Mouse (Mus musculus): Measurements from ENCODE around the gene Nutf2-ps1.

Nutf2-ps1 gene

DNA sequence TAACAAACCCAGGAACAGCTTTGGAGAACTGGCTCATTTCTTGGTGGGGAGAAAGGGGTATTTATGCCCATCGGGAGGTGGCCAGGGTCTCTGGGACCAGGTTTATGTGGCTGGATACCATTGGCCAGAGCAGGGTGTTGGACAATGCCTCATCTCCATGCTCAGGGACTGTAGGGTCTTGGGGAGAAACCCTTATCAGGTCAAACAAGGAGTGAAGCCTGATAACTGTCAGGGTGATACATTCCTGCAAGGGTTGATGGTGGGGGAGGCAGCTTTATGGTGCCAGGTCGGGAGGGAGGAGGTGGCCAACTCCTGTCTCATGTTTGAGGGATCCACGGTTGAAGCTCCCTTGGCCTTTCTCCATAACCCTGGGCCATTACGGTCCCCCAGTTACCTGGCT lies 17.8 kb downstream of the Nutf2-ps1 start:
- no peak for DNase-seq (ENCODE audit: low spot score)

DNA sequence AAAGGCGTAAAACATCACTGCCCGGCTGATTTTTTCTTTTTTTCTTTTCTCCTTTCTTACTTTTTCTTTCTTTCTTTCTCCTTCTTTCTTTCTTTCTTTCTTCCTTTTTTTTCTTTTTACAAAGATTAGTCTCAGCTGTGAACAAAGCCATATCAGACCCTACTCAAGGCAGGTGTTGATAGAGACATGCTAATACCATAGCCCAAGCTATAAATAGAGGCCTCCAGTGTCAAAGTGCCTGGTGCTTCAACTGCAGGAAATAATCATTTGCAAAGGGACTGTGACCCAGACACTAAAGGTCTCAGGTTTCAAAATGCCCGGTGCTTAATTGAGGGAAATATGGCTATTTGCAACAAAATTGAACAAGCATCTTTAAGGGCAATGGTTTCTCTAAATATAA lies 20.3 kb downstream of the Nutf2-ps1 start:
- no peak for DNase-seq (ENCODE audit: low spot score)

- no peak for DNase-seq (ENCODE audit: low spot score)
These were observed 21.0 kb downstream of the Nutf2-ps1 start for GRCm38 (mm10) chr19:53567864-53568263.

- DNase-seq (ENCODE audit: low spot score), result no peak
These were observed 23.1 kb downstream of the Nutf2-ps1 start for GRCm38 (mm10) chr19:53565565-53566277.

DNA sequence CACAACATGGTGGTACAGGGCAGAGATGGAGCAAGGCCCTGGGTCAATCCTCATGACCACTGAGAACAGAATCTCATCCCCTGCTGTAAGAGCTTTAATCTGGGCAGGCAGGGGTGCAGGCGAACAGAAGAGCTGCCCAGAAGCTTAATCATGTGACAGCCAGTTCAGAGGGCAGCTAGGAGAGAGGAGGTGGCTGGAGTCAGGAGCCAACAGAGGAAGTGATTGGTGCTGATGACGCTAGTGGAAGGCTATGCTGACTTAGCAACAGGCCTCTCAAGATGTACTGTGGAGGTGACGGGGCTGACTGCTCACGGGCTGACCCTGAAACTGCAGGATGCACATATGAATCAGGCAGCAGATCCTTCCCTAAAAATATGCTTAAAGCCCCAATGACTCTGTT lies 24.7 kb downstream of the Nutf2-ps1 start:
- DNase-seq (ENCODE audit: low spot score), result no peak

GRCm38 (mm10) chr19:53560436-53560835 lies 28.4 kb downstream of the Nutf2-ps1 start:
- DNase-seq (ENCODE audit: low spot score), result no peak

DNA sequence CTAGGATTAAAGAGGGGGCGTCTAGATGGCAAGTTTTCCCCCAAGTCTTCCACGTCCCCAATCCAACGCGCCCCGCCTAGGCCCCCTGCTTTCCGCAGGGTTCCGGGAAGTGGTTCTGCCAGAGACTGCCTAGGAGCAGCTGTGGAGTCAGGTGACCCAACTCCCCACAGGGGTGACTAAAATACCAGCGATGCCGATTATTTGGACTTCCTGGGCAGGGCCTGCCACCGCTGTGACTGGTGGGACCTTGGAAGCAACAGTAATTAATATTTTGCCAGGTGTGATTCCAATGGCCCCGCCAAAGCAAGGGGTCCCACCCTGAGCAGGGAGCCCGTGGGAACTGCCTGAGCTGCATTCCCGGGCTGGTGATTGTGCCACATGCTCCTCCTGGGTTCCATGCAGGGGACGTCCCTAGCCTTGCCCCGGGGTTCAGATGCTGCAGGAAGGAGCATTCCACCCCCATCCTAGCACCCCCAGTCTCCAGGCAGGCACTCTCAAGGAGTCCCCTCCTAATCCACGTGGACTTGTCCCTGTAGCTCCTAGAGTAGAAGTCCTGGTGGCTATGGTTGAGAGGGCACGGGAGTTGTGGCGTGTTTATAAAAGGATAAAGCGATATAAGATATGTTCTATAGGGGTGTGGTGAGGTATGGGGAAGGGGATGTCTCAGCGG lies 31.5 kb downstream of the Nutf2-ps1 start:
- DNase-seq (ENCODE audit: low spot score), result peak; percentile 17

DNA sequence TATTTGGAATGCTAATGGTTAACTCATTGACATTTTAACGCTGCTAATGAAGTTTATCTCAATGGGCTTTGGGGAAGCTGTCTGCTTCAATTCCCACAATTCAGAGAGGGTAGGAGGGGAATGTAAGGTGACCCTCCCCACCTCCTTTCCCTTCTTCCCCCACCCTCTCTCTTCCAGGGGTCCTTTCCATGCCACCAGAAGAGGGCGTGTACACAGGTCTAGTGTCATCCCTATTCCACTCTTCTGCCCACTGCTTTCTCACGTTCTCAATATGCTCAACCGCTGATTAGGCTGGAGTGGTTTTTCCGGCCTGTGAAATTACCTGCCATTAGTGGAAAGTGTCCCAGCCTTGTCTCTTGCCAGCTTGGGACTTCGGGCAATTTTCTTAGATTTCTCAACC lies 32.0 kb downstream of the Nutf2-ps1 start:
- no peak for DNase-seq (ENCODE audit: low spot score)

DNA sequence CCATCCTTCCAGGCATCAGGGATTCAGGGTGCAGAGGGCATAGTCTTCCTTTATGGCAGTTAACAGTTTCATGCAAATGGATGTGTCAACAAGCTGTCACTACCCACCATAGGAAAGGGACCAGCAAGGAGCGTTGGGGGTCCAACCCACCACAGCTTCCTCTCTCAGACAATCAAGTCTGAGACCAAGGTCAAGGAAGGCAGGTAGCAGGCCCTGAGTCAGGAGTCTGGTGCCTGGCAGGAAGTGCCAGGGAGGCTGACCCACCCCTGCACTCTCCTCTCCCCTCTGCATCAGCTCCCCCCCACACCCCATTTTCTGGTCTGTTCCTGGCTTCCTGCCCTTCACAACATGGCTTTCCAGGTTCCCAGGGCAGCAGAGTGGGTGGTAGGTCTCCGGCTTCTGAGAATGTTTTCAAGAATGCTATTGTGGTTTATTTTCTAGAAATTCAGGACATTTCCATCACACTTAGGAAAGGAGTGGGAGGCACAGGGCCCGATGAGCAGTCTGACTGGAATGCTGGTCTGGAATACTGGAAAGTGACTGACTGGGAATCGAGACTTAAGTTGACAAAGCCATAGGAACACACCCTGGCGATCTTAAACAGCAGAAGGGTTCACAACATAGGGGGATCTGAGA lies 33.8 kb downstream of the Nutf2-ps1 start:
- DNase-seq (ENCODE audit: low spot score), result no peak

DNA sequence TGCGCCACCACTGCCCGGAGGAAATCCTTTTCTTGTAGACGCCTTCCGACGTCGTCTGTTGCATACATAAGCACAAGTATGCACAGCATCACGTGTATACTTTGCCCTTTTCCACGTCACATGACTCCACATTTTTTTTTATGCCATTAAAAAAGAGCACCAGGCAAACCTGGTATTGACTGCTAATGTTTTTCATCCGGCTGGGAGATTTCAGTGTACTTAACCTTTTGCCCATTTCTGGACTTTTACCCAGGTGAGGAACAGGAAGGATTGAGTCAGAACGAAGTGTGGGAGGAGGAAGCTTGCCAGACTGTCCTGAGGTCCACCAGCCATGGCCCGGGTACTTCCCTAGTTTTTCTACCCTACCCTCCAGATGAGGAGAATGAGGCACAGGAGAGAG lies 34.5 kb downstream of the Nutf2-ps1 start:
- no peak for DNase-seq (ENCODE audit: low spot score)

GRCm38 (mm10) chr19:53552795-53553194 lies 36.1 kb downstream of the Nutf2-ps1 start:
- DNase-seq (ENCODE audit: low spot score), result no peak

- no peak for DNase-seq (ENCODE audit: low spot score)
These were observed 36.6 kb downstream of the Nutf2-ps1 start for GRCm38 (mm10) chr19:53552216-53552786.

DNA sequence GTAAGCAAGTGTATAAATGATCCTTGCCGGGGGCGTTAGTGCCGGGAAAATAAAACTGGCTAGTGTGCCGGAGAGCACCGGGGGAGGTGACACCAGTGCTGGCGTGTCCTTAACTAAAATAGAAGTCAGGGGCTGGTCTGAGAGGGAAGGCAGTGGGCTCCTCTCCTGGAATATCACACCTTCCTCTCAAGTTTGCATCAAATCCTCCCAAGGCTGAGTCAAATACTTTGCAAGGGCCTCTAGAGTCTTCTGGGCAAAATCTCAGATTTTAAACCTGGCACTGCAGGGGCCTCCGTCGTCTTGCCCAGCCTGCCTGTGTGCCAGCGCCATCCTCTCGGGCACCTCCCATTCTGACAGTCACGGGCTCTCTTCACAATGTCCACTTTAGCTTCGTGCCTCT lies 37.9 kb downstream of the Nutf2-ps1 start:
- no peak for DNase-seq (ENCODE audit: low spot score)

GRCm38 (mm10) chr19:53547597-53547996 lies 41.3 kb downstream of the Nutf2-ps1 start:
- DNase-seq (ENCODE audit: low spot score), result no peak

- no peak for DNase-seq (ENCODE audit: low spot score)
These were observed 43.8 kb downstream of the Nutf2-ps1 start for GRCm38 (mm10) chr19:53544923-53545561.

DNA sequence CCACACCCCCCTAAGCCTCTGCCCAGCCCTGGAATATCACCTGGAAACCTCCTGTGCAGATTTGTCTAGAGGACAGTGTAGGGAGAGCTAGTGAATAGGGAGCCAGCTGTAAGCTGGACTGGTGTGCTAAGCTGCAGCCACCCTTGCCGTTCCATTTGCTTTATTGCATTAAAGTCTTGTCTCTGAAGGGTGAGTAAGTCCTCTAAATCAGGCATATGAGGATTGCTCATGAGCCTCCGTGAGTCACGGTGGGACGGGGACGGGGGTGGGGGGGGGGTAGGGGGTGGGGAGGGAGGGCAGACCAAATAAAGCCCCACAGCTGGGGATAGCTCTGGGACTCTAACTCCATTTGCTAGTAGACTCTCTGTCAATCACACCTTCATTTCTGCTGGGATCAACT lies 45.3 kb downstream of the Nutf2-ps1 start:
- no peak for DNase-seq (ENCODE audit: low spot score)

DNA sequence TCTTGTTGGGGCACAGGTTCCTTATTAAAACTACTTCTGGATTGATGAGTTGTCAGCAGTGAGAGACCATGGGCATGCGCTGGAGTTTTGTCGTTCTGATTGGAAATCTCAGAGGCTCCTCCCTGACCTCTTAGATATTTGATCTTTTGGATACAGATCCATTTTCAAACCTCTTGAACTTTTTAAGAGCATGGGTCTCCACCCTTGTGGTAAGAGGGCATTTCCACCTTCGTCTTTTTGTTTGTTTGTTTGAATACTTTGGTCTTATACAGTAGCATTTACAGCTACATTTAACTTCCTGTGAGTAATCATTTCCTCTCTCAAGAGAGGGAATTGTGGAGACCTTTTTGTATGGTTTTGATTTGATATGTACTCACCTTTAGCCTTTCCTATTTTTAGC lies 49.6 kb downstream of the Nutf2-ps1 start:
- DNase-seq (ENCODE audit: low spot score), result no peak

- no peak for DNase-seq (ENCODE audit: low spot score)
These were observed 50.1 kb downstream of the Nutf2-ps1 start for GRCm38 (mm10) chr19:53538796-53539195.

All from urinary bladder, postnatal 25 days (tissue).